Mouse (Mus musculus): ENCODE results near the gene Cd5. TPM values are rescaled to one million over a fixed set of nuclear protein-coding genes. Genes with fewer than 3 reads are reported as not detected.
A peak's percentile ranks its signal among the peaks of the same experiment; 100 is the strongest.

The Cd5 gene
- polyA plus RNA-seq, 1 experiment from 2014 or later: 0.22 TPM

- no peak overlapping the region for H3K9ac ChIP-seq (replicated peaks)
- no peak overlapping the region for H3K4me3 ChIP-seq
- no peak overlapping the region for H3K4me2 ChIP-seq (replicated peaks)
- H3K27ac ChIP-seq (replicated peaks): no peak overlapping the region
- no peaks in the 10 kb centered on the region for H3K27me3 ChIP-seq
- WGBS: 93% methylated on average over 3 of the region's 3 CpGs
- H3K9me3 ChIP-seq: no peaks in the 10 kb centered on the region
- H3K4me1 ChIP-seq: no peaks in the 10 kb centered on the region
- no peaks in the 10 kb centered on the region for H3K36me3 ChIP-seq
- 0 out of 2 replicates have a peak, but pooled peaks have one; percentile 23 for ATAC-seq (replicated peaks)
Measured at GRCm38 (mm10) chr19:10735061-10735460, 3.7 kb downstream of the Cd5 start.

GRCm38 (mm10) chr19:10734554-10734953 is 4.2 kb downstream of the Cd5 start:
- Histone ChIP-seq H3K36me3 (no peaks in the 10 kb centered on the region), H3K9me3 (no peaks in the 10 kb centered on the region)
- WGBS: 85% methylated on average over 7 of the region's 7 CpGs

GRCm38 (mm10) chr19:10733501-10734127 is 5.2 kb downstream of the Cd5 start:
- no peak for ATAC-seq (replicated peaks)

More at GRCm38 (mm10) chr19:10734554-10734953, 4.2 kb downstream of the Cd5 start:
- H3K4me2 ChIP-seq (replicated peaks): no peak overlapping the region
- no peak overlapping the region for H3K27ac ChIP-seq (replicated peaks)
- no peaks in the 10 kb centered on the region for H3K27me3 ChIP-seq
- no peak for ATAC-seq (replicated peaks)
- H3K4me1 ChIP-seq: no peaks in the 10 kb centered on the region
- no peak overlapping the region for H3K4me3 ChIP-seq
- no peak overlapping the region for H3K9ac ChIP-seq (replicated peaks)

GRCm38 (mm10) chr19:10732741-10733140 is 6.1 kb downstream of the Cd5 start:
- Histone ChIP-seq H3K27ac (replicated peaks) (no peak overlapping the region), H3K27me3 (no peaks in the 10 kb centered on the region), H3K4me2 (replicated peaks) (no peak overlapping the region), H3K9me3 (no peaks in the 10 kb centered on the region), H3K36me3 (no peaks in the 10 kb centered on the region), H3K4me1 (no peaks in the 10 kb centered on the region), H3K9ac (replicated peaks) (no peak overlapping the region), H3K4me3 (no peak overlapping the region)
- no peak for ATAC-seq (replicated peaks)
- 96% methylated on average over 7 of the region's 7 CpGs for WGBS

More at GRCm38 (mm10) chr19:10733501-10734127, 5.2 kb downstream of the Cd5 start:
- Histone ChIP-seq H3K27ac (replicated peaks) (no peak overlapping the region), H3K9ac (replicated peaks) (no peak overlapping the region), H3K4me1 (no peaks in the 10 kb centered on the region), H3K9me3 (no peaks in the 10 kb centered on the region), H3K27me3 (no peaks in the 10 kb centered on the region), H3K4me3 (no peak overlapping the region), H3K4me2 (replicated peaks) (no peak overlapping the region), H3K36me3 (no peaks in the 10 kb centered on the region)
- WGBS: 77% methylated on average over 10 of the region's 10 CpGs

- H3K27ac ChIP-seq (replicated peaks): no peak overlapping the region
- H3K36me3 ChIP-seq: no peaks in the 10 kb centered on the region
- no peak overlapping the region for H3K9ac ChIP-seq (replicated peaks)
- H3K4me1 ChIP-seq: no peaks in the 10 kb centered on the region
- no peak overlapping the region for H3K4me3 ChIP-seq
- H3K9me3 ChIP-seq: no peaks in the 10 kb centered on the region
- H3K27me3 ChIP-seq: no peaks in the 10 kb centered on the region
- ATAC-seq (replicated peaks): no peak
- H3K4me2 ChIP-seq (replicated peaks): no peak overlapping the region
- WGBS: 93% methylated on average over 7 of the region's 7 CpGs
Measured at GRCm38 (mm10) chr19:10731975-10732374, 6.8 kb downstream of the Cd5 start.

- H3K4me3 ChIP-seq: no peak overlapping the region
- H3K9ac ChIP-seq (replicated peaks): no peak overlapping the region
- no peaks in the 10 kb centered on the region for H3K9me3 ChIP-seq
- 61% methylated on average over 5 of the region's 5 CpGs for WGBS
- H3K27me3 ChIP-seq: no peaks in the 10 kb centered on the region
- H3K4me2 ChIP-seq (replicated peaks): no peak overlapping the region
- H3K4me1 ChIP-seq: no peaks in the 10 kb centered on the region
- ATAC-seq (replicated peaks): no peak
- no peaks in the 10 kb centered on the region for H3K36me3 ChIP-seq
- no peak overlapping the region for H3K27ac ChIP-seq (replicated peaks)
Measured at GRCm38 (mm10) chr19:10730469-10730868, 8.3 kb downstream of the Cd5 start.

- no peak overlapping the region for H3K27ac ChIP-seq (replicated peaks)
- no peaks in the 10 kb centered on the region for H3K27me3 ChIP-seq
- no peaks in the 10 kb centered on the region for H3K9me3 ChIP-seq
- H3K4me2 ChIP-seq (replicated peaks): no peak overlapping the region
- 90% methylated on average over 10 of the region's 10 CpGs for WGBS
- H3K4me1 ChIP-seq: no peaks in the 10 kb centered on the region
- no peak overlapping the region for H3K4me3 ChIP-seq
- no peak for ATAC-seq (replicated peaks)
- H3K36me3 ChIP-seq: no peaks in the 10 kb centered on the region
- no peak overlapping the region for H3K9ac ChIP-seq (replicated peaks)
Measured at GRCm38 (mm10) chr19:10729889-10730288, 8.9 kb downstream of the Cd5 start.

GRCm38 (mm10) chr19:10724629-10725363 is 14.0 kb downstream of the Cd5 start:
- Histone ChIP-seq H3K27ac (replicated peaks) (no peak overlapping the region), H3K36me3 (no peaks in the 10 kb centered on the region), H3K4me3 (no peak overlapping the region), H3K9me3 (no peaks in the 10 kb centered on the region), H3K4me2 (replicated peaks) (no peak overlapping the region), H3K27me3 (no peaks in the 10 kb centered on the region), H3K4me1 (peaks cover 7% of the 10 kb centered on the region), H3K9ac (replicated peaks) (no peak overlapping the region)
- no peak for ATAC-seq (replicated peaks)
- 85% methylated on average over 13 of the region's 13 CpGs for WGBS

GRCm38 (mm10) chr19:10723649-10724048 is 15.2 kb downstream of the Cd5 start:
- H3K4me3 ChIP-seq: no peak overlapping the region
- no peaks in the 10 kb centered on the region for H3K27me3 ChIP-seq
- ATAC-seq (replicated peaks): peak; percentile 15; the same call in 1 of the 2 replicates
- H3K9ac ChIP-seq (replicated peaks): no peak overlapping the region
- H3K27ac ChIP-seq (replicated peaks): 0 out of 2 replicates have a peak overlapping the region, but pooled peaks have one; percentile 19
- H3K9me3 ChIP-seq: no peaks in the 10 kb centered on the region
- H3K4me2 ChIP-seq (replicated peaks): no peak overlapping the region
- 32% methylated on average over 5 of the region's 5 CpGs for WGBS
- H3K4me1 ChIP-seq: peaks cover 9% of the 10 kb centered on the region
- no peaks in the 10 kb centered on the region for H3K36me3 ChIP-seq

- Histone ChIP-seq H3K4me2 (replicated peaks) (no peak overlapping the region), H3K9ac (replicated peaks) (no peak overlapping the region), H3K4me3 (no peak overlapping the region), H3K27me3 (no peaks in the 10 kb centered on the region), H3K4me1 (peaks cover 9% of the 10 kb centered on the region), H3K9me3 (no peaks in the 10 kb centered on the region), H3K27ac (replicated peaks) (peak overlapping the region; percentile 19; the same call in 1 of the 2 replicates), H3K36me3 (no peaks in the 10 kb centered on the region)
- no peak for ATAC-seq (replicated peaks)
- 23% methylated on average over 13 of the region's 13 CpGs for WGBS
Measured at GRCm38 (mm10) chr19:10723084-10723483, 15.7 kb downstream of the Cd5 start.

- H3K9ac ChIP-seq (replicated peaks): no peak overlapping the region
- no peak for ATAC-seq (replicated peaks)
- no peaks in the 10 kb centered on the region for H3K27me3 ChIP-seq
- H3K36me3 ChIP-seq: no peaks in the 10 kb centered on the region
- H3K4me1 ChIP-seq: peaks cover 9% of the 10 kb centered on the region
- no peaks in the 10 kb centered on the region for H3K9me3 ChIP-seq
- WGBS: 60% methylated on average over 5 of the region's 5 CpGs
- H3K4me2 ChIP-seq (replicated peaks): no peak overlapping the region
- no peak overlapping the region for H3K27ac ChIP-seq (replicated peaks)
- no peak overlapping the region for H3K4me3 ChIP-seq
Measured at GRCm38 (mm10) chr19:10721064-10721463, 17.7 kb downstream of the Cd5 start.

GRCm38 (mm10) chr19:10720524-10720923 is 18.3 kb downstream of the Cd5 start:
- Histone ChIP-seq H3K36me3 (no peaks in the 10 kb centered on the region), H3K27ac (replicated peaks) (0 out of 2 replicates have a peak overlapping the region, but pooled peaks have one; percentile 8), H3K27me3 (no peaks in the 10 kb centered on the region), H3K9me3 (no peaks in the 10 kb centered on the region), H3K4me2 (replicated peaks) (no peak overlapping the region), H3K4me1 (peaks cover 9% of the 10 kb centered on the region), H3K4me3 (no peak overlapping the region), H3K9ac (replicated peaks) (no peak overlapping the region)
- 30% methylated on average over 3 of the region's 3 CpGs for WGBS
- ATAC-seq (replicated peaks): no peak
